Mouse (Mus musculus) retina, postnatal 7 days (tissue): Measurements from ENCODE around the gene Mcee.
A peak's percentile ranks its signal among the peaks of the same experiment; 100 is the strongest.

Experiments
- DNase-seq: peaks from one replicate; pipeline ENCODE4 v3.0.0-alpha.2; 2012; ENCODE audit warnings: low read depth, low spot score

Mcee gene

GRCm38 (mm10) chr7:64439595-64440518 is 47.5 kb downstream of the Mcee start:
- DNase-seq: no peak

- no peak for DNase-seq
Measured at GRCm38 (mm10) chr7:64440519-64440918, 48.1 kb downstream of the Mcee start.

GRCm38 (mm10) chr7:64450631-64451030 is 58.2 kb downstream of the Mcee start:
- no peak for DNase-seq

- DNase-seq: peak; percentile 37
Measured at GRCm38 (mm10) chr7:64451441-64451840, 59.0 kb downstream of the Mcee start.

- no peak for DNase-seq
Measured at GRCm38 (mm10) chr7:64451861-64452382, 59.5 kb downstream of the Mcee start.

- no peak for DNase-seq
Measured at GRCm38 (mm10) chr7:64452471-64453222, 60.2 kb downstream of the Mcee start.

GRCm38 (mm10) chr7:64456176-64456575 is 63.8 kb downstream of the Mcee start:
- DNase-seq: no peak

GRCm38 (mm10) chr7:64456676-64457075 is 64.3 kb downstream of the Mcee start:
- DNase-seq: peak; percentile 58

GRCm38 (mm10) chr7:64457811-64458210 is 65.4 kb downstream of the Mcee start:
- DNase-seq: no peak
